Mouse (Mus musculus) layer of hippocampus, postnatal 10 days (tissue): ENCODE results near the gene Gm3854. TPM values are rescaled to one million over a fixed set of nuclear protein-coding genes. Genes with fewer than 3 reads are reported as not detected.
"Not testable (repeated sequence)": the region's sequence is repeated elsewhere in the genome, so short reads cannot be mapped to it uniquely, and the experiment has no call there.

Experiments used
- DNase-seq, 2 experiments: peaks; one replicate each; pipeline ENCODE4 v3.0.0; 2021; ENCODE audit warnings: low spot score in 2 of 2
- long read RNA-seq: library from polyadenylated mRNA; stranded (forward); transcript quantifications from one replicate; pipeline ENCODE4 v2.0.0, GENCODE M21; 2023
- total RNA-seq, 2 experiments: library from RNA; stranded (reverse); gene quantifications; 2 replicates each; pipeline ENCODE4 v1.2.3; 2021

Gene Gm3854
- 1 to 10 TPM; 5.6 to 6.8 TPM for total RNA-seq
- long read RNA-seq, partial matches to known transcripts, result 0 of 1 reads
- long read RNA-seq, other reads (novel, unspliced or antisense), result 1 of 1 reads

DNA sequence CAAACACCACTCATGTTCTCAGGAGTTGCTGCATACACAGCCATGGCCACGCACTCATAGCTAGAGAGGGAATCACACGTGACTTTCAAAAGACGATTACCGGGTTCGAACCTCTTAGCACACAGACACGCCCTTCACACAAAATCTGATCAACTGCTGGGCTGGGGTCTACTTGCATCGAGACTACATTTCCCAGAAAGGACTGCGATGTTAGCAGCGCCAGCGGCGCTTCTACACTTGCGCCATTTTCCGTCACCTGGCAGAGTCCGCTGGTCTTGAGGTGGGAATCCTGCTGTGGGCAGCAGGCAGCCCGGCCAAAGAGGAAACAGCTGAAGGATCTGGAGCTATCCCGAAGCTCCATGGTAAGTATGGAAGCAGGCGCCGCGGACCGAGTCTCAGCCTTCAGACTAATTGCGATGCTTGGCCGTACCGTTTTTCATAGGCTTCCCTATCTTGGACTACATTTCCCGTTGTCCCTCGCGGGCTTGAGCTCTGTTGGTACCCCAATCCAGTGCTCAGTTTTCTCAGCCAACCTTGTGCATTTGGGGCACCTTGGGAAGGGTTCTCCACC is at the start of gene Gm3854:
Gene Gm3854 (plus strand): TSS at position 259 of the 571 bp plus-strand sequence.
- DNase-seq, result peak; percentile 74 to 80

DNA sequence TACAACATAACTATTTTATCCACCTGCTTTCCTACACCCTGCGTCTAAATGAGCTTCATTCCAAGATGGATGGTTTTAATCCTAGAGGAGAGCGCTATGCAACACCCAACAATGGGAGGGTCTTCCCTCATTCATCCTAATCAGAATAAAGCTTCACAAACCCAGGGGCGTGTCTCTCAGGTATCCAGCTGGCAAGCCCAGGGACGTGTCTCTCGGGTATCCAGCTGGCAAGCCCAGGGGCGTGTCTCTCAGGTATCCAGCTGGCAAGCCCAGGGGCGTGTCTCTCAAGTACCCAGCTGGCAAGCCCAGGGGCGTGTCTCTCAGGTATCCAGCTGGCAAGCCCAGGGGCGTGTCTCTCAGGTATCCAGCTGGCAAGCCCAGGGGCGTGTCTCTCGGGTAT is 42.8 kb upstream of the Gm3854 start:
- not testable (repeated sequence) for DNase-seq

DNA sequence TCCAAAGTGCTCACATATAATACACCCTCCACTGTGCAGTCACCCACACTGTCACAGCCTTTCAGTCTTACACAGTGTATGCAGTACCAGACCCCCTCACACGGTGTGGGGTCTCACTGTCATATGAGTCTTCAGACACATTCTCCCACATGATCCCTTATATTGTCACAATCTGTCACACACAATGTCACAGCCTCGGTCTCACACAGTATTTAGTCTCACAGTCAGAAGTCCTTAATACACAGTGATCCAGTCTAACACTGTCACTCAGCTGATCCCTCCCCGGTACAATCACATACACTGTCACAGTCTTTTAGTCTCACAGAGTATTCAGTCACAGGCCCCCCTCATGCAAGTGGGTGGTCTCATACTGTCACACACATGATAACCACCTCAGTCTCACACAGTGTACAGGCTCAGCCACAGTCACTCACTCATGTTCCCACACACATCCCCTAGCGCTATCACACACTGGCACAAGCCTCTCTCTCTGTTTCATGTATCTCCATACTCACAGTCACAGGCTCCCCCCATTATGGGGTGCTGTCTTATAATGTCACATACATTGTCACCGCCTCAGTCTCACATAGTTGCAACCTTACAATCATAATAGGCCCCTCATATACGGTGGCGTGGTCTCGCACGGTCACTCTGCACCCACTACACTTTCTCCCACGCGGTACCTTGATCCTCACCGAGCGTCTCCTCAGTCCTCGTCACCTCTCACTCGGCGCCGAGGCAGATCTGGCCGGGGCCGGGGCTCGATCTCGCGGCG is 12.9 kb upstream of the Gm3854 start:
- peak; percentile 51 to 53 for DNase-seq

DNA sequence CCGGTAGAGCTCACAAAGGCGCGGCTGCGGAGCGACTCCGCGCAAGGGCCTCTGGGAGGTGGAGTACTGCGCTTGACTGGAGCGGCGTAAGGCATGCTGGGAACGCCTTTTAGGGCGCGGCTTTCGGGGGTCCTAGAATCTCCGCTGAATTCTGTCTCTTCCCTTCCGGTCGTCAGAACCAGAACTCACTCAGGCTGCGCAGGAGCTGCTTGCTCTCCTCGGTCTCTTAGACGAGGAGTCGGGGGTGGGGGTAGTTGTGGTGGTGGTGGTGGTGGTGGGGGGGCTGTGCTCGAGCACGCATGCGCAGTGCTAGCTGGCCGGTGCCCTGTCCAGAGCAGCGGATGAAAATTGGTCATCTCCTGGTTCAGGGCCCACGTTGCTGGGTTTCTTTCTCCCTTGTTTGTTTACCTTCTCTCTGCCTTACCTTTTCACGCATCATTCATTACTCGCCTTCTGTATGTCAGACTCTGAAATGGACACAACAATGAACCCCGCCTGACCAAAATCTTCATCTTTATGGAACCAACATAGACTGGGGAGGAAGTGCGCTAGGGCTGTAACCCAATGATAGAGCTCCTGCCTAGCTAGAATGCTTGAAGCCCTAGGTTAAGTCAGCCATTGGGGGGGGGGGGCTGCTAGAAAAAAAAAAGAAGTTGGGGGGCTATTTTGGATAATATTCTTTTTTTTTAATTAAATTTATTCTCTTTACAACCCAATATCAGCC is 12.2 kb upstream of the Gm3854 start, which contains the start of gene Zfp583:
Gene Zfp583 (minus strand): TSS at position 53 of the 724 bp plus-strand sequence.
- peak; percentile 86 to 87 for DNase-seq

DNA sequence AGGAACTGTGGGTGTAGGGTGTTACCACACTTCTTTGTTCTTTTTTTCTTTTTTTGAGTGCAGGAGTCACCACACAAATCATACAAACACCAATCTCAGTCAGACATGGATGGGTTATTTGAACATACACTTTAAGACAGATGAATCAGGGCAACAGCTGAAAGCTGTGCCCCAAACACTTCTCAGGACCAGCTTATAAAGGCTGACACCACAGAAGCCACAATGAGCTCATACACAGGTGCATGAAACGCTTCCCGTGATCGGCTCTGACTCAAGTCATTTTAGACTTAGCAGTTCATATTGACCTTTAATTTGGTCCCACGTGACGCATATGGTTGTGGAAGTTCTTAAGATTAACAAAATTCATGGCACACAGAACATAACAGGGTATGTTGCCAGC is 3.7 kb upstream of the Gm3854 start:
- DNase-seq, result no peak

DNA sequence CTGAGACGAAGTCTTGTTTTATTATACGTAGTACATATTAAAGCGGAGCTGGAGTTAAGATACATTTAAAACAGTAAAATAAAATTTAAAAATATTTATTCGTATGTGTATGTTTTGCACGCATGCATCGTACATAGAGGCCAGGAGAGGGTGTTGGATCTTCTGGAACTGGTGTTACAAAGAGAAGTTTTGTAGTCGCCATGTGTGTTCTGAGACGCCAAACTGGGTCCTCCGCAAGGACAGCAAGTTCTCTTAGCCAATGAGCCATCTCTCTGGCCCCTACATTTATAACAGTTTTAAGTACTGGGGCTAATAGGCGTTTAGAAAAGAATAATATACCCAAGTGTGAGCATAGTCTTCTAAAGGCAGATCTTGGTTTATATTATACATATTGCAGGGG is 565 bp downstream of the Gm3854 start:
- DNase-seq, result no peak

GRCm38 (mm10) chr7:6358121-6358520 is 14.6 kb downstream of the Gm3854 start:
- no peak for DNase-seq

DNA sequence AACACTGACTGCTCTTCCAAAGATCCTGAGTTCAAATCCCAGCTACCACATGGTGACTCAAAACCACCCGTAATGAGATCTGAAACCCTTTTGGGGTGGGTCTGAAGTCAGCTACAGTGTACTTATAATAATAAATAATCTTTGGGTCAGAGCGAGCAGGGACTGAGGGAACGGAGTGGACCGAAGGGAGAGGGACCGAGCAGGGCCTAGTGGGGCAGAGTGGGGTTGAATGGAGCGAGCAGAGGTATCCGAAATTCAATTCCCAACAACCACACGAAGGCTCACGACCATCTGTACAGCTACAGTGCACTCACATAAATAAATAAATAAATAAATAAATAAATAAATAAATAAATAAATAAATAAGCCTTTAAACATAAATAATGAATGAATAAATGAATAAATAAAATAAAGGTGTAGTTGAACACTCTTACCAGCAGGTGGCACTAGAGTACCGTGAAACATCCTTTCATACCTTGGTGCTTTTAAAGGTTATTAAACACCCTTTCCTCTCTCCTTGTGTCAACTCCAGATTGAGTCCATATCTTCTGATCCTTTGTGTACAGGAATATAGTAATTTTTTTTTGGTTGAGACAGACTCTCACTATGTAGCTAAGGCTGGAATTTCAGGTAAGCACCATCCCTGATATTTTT is 15.5 kb downstream of the Gm3854 start:
- no peak for DNase-seq

GRCm38 (mm10) chr7:6360477-6361060 is 17.0 kb downstream of the Gm3854 start:
- DNase-seq, result no peak

DNA sequence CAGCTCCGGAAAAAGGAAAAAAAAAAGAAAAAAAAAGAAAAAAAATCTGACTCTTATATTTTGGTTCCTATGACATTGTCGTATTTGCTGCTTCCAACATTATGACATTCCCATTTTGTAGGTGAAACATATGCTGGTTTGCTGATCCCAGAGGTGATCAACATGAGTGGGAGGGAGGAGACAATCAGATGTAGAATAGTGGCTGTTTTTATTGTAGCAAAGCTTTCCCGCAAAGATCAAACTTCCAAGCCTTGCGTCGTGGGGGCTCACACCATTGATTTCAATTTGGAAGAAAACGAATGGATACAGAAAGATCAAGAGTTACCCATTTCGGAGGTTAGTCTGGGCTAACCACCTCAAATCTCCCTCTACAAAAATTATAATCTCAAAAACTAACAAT is 18.2 kb downstream of the Gm3854 start:
- no peak for DNase-seq

- peak; percentile 97 to 98 for DNase-seq
Measured at GRCm38 (mm10) chr7:6362268-6363046, 18.9 kb downstream of the Gm3854 start.

DNA sequence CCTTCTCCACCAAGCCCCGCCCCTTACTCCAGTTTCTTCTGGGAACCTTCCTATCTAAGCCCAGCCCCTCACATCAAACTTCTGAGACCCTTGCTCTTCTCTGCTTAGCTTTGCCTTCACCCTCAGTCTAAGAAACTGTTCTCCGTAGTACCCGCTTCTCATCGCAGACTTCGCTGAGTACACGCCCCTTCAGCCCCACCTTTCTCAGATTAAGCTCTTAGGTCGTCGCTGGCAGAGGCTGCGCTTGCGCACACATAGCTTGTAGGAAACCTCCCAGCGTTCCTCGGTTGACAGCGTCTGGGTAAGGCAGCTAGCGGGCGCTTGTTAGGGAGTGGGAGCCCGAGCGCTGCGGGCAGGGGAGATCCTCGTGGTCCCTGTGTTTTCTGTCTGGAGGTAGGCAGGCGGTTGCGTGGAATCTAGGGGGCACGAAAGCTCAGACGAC is 19.5 kb downstream of the Gm3854 start, which contains the start of gene Zfp78:
Gene Zfp78 (plus strand): TSS at position 234 of the 442 bp plus-strand sequence.
- DNase-seq, result peak in 1 of 2 experiments; percentile 92

- DNase-seq, result no peak
Measured at GRCm38 (mm10) chr7:6364761-6365160, 21.2 kb downstream of the Gm3854 start.

- no peak for DNase-seq
Measured at GRCm38 (mm10) chr7:6367185-6367584, 23.6 kb downstream of the Gm3854 start.

DNA sequence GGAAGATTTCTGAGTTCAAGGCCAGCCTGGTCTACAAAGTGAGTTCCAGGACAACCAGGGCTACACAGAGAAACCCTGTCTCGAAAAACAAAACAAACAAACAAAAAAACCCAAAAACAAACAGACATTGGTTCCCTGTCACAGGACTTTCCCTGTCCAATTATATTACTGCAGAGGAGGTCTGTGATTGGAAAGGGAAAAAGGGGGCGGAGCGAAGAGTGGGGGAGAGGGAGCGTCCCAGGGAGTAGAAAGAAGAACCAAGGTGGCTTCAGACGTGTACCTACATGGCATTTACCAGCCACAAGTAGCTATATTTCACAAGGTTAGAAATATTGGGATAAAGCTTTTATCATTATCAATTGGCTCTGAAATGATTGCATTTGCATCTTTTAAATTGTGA is 24.6 kb downstream of the Gm3854 start:
- DNase-seq, result not testable (repeated sequence)

- DNase-seq, result no peak
Measured at GRCm38 (mm10) chr7:6369460-6369859, 25.9 kb downstream of the Gm3854 start.

GRCm38 (mm10) chr7:6372993-6373392 is 29.4 kb downstream of the Gm3854 start:
- no peak for DNase-seq

DNA sequence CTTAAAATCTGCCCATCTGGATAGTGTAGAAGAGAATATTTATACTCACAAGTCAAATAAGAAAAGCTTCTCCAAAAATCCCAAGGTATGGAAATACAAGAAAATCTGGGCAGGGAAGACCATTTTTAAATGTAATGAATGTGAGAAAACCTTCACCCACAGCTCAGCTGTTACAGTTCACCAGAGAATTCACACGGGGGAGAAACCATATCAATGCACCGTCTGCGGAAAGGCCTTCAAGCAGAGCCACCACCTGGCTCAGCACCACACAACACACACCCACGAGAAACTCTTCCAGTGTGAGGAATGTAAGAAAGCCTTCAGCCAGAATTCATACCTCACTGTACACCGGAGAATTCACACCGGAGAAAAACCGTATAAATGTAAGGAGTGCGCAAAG is 34.9 kb downstream of the Gm3854 start:
- DNase-seq, result no peak

GRCm38 (mm10) chr7:6381431-6381830 is 37.9 kb downstream of the Gm3854 start:
- DNase-seq, result no peak

GRCm38 (mm10) chr7:6383044-6383455 is 39.5 kb downstream of the Gm3854 start, which contains the start of gene Zfp28:
Zfp28 (plus strand) TSS chr7:6383295.
- DNase-seq, result peak; percentile 91 to 93
